Mouse (Mus musculus) forebrain, embryonic 10.5 days (tissue): Measurements from ENCODE around the gene Trappc2l. TPM values are rescaled to one million over a fixed set of nuclear protein-coding genes. Genes with fewer than 3 reads are reported as not detected.

Experiments
- DNase-seq: peaks from one replicate; pipeline ENCODE4 v3.0.0-alpha.2; 2017; ENCODE audit warnings: low spot score; ENCODE audit errors: extremely low spot score
- H3K27ac ChIP-seq: fragments of 300-500 bp; sonication (generic); 2 replicates; pipeline ENCODE4 v1.5.1; 2016; ENCODE audit warnings: mild to moderate bottlenecking
- H3K27me3 ChIP-seq: fragments of 300-500 bp; sonication (generic); 2 replicates; pipeline ENCODE4 v1.6.1; 2016; ENCODE audit warnings: mild to moderate bottlenecking; ENCODE audit not compliant: poor library complexity, severe bottlenecking
- H3K36me3 ChIP-seq: fragments of 300-500 bp; sonication (generic); replicated peaks from 2 replicates; pipeline ENCODE4 v1.6.1; 2016; ENCODE audit warnings: mild to moderate bottlenecking, moderate library complexity
- H3K4me1 ChIP-seq: fragments of 300-500 bp; sonication (generic); 2 replicates; pipeline ENCODE4 v1.6.1; 2016
- H3K4me3 ChIP-seq: fragments of 300-500 bp; sonication (generic); 2 replicates; pipeline ENCODE4 v1.5.1; 2016; ENCODE audit warnings: mild to moderate bottlenecking, moderate library complexity
- H3K9me3 ChIP-seq: fragments of 300-500 bp; sonication (generic); 2 replicates; pipeline ENCODE4 v1.6.1; 2016; ENCODE audit warnings: mild to moderate bottlenecking, moderate library complexity
- WGBS: fragments of 180-500 bp; shearing (Covaris S2); methylation state at CpG from one replicate; pipeline ENCODE4 v1.1.7; 2016; 5-methylcytosine and 5-hydroxymethylcytosine counted together
- polyA plus RNA-seq: library from polyadenylated mRNA; unstranded; fragments of >200 nt; fragmentation: Nextera tagmentation; extraction: Ambion mirVana; gene quantifications from 2 replicates; pipeline ENCODE4 v1.2.1, GENCODE M21; 2016

Trappc2l gene
- polyA plus RNA-seq, 1 experiment from 2014 or later = 44.1 TPM

DNA sequence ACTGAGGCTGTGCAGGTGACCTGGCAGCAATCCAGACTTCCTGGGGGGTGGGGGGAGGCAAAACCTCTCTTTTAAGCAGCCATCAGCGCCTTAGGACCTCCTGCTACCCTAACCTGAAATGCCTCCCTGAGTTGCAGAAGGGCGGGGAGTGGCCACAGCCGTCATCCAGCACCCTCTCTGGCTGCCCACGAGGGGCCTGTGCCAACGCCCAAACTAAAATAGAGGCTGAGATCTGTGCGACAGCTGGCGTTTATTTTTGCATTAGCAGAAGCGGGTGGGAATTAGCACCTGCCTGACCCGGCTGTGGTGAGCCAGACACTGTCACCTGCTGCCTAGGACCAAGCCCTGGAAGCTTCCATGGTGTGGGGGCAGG, 25.3 kb downstream of the Trappc2l start:
- peaks cover 34% of the 10 kb centered on the region for H3K4me1 ChIP-seq
- no peaks in the 10 kb centered on the region for H3K9me3 ChIP-seq
- H3K27me3 ChIP-seq = no peaks in the 10 kb centered on the region
- 85% methylated on average over 9 of the region's 9 CpGs for WGBS
- 0 out of 2 replicates have a peak, but pooled peaks cover 8% of the 10 kb centered on the region for H3K36me3 ChIP-seq
- H3K4me3 ChIP-seq = no peak overlapping the region
- no peak for DNase-seq
- no peak overlapping the region for H3K27ac ChIP-seq

- no peak for DNase-seq
- Histone ChIP-seq H3K4me3 (no peak overlapping the region), H3K27ac (no peak overlapping the region), H3K9me3 (no peaks in the 10 kb centered on the region), H3K36me3 (0 out of 2 replicates have a peak, but pooled peaks cover 8% of the 10 kb centered on the region), H3K4me1 (peaks cover 35% of the 10 kb centered on the region), H3K27me3 (no peaks in the 10 kb centered on the region)
- WGBS = 91% methylated on average over 9 of the region's 9 CpGs
Observed at GRCm38 (mm10) chr8:122637230-122637629, 25.8 kb downstream of the Trappc2l start.

DNA sequence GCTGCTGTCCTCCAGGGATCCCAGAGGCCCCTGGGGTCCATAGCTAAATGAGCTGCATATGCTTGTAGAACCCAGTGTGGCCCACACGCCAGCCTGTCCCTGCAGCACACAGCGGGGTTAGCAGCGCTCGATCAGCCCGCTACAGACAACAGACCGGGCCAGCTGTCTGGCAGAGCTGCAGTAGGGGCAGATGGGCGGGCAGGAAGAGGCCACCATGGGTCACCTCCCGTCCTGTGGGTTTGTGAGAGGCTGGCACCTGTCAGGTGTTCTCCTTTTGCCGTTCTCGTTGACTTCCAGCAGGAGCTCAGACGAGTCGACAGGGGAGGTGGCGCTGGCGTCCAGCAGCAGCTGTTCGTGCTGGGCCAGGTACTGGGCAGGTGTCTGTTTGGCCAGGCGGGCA, 27.2 kb downstream of the Trappc2l start:
- Histone ChIP-seq H3K4me1 (peaks cover 35% of the 10 kb centered on the region), H3K27ac (no peak overlapping the region), H3K36me3 (0 out of 2 replicates have a peak, but pooled peaks cover 8% of the 10 kb centered on the region), H3K27me3 (no peaks in the 10 kb centered on the region), H3K4me3 (no peak overlapping the region), H3K9me3 (no peaks in the 10 kb centered on the region)
- DNase-seq = no peak
- WGBS = 88% methylated on average over 16 of the region's 16 CpGs

- Histone ChIP-seq H3K4me1 (peaks cover 35% of the 10 kb centered on the region), H3K9me3 (no peaks in the 10 kb centered on the region), H3K27me3 (no peaks in the 10 kb centered on the region), H3K27ac (peak overlapping the region; percentile 53), H3K36me3 (0 out of 2 replicates have a peak, but pooled peaks cover 3% of the 10 kb centered on the region), H3K4me3 (no peak overlapping the region)
- 62% methylated on average over 16 of the region's 16 CpGs for WGBS
- no peak for DNase-seq
Observed at GRCm38 (mm10) chr8:122639521-122640248, 28.2 kb downstream of the Trappc2l start.

GRCm38 (mm10) chr8:122640825-122641224, 29.4 kb downstream of the Trappc2l start:
- H3K9me3 ChIP-seq = no peaks in the 10 kb centered on the region
- WGBS = 92% methylated on average over 4 of the region's 4 CpGs
- H3K4me1 ChIP-seq = peaks cover 33% of the 10 kb centered on the region
- no peaks in the 10 kb centered on the region for H3K27me3 ChIP-seq
- no peak overlapping the region for H3K27ac ChIP-seq
- no peaks in the 10 kb centered on the region for H3K36me3 ChIP-seq
- H3K4me3 ChIP-seq = no peak overlapping the region
- no peak for DNase-seq

DNA sequence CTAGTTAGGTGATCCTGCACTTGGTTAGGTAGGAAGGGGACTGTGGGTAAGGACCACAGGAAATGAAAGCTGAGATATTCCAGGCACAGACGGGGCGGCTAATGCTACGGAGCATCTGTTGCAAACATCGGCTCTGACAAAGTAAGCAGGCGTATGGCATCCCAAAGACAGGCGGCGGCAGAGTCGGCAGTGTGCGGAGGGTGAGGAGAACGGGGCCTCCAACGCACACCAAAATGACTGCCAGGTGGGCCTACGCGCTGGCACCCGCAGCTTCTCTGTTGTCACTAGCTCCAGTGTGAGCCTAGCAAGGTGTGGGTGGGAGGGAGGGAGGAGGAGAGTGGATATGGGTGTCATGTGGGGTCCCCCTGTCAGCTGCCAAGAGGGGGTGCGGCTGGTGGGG, 30.0 kb downstream of the Trappc2l start:
- no peak for DNase-seq
- WGBS = 84% methylated on average over 15 of the region's 15 CpGs
- H3K4me1 ChIP-seq = peaks cover 28% of the 10 kb centered on the region

GRCm38 (mm10) chr8:122642071-122642470, 30.6 kb downstream of the Trappc2l start:
- no peak overlapping the region for H3K27ac ChIP-seq
- 78% methylated on average over 9 of the region's 9 CpGs for WGBS
- H3K36me3 ChIP-seq = no peaks in the 10 kb centered on the region
- no peaks in the 10 kb centered on the region for H3K27me3 ChIP-seq
- H3K9me3 ChIP-seq = no peaks in the 10 kb centered on the region
- no peak for DNase-seq
- H3K4me1 ChIP-seq = peaks cover 28% of the 10 kb centered on the region
- no peak overlapping the region for H3K4me3 ChIP-seq

More for the DNA sequence above, 30.0 kb downstream of the Trappc2l start:
- H3K27me3 ChIP-seq = no peaks in the 10 kb centered on the region
- no peak overlapping the region for H3K27ac ChIP-seq
- no peaks in the 10 kb centered on the region for H3K9me3 ChIP-seq
- H3K4me3 ChIP-seq = no peak overlapping the region
- no peaks in the 10 kb centered on the region for H3K36me3 ChIP-seq

GRCm38 (mm10) chr8:122644175-122644954, 32.9 kb downstream of the Trappc2l start:
- WGBS = 78% methylated on average over 6 of the region's 6 CpGs
- no peak for DNase-seq
- Histone ChIP-seq H3K9me3 (no peaks in the 10 kb centered on the region), H3K4me1 (peaks cover 30% of the 10 kb centered on the region), H3K4me3 (no peak overlapping the region), H3K36me3 (peaks cover 2% of the 10 kb centered on the region; the same call in 1 of the 2 replicates), H3K27ac (no peak overlapping the region), H3K27me3 (no peaks in the 10 kb centered on the region)

- 92% methylated on average over 16 of the region's 16 CpGs for WGBS
- H3K9me3 ChIP-seq = no peaks in the 10 kb centered on the region
- H3K36me3 ChIP-seq = peaks cover 2% of the 10 kb centered on the region; the same call in 1 of the 2 replicates
- no peak for DNase-seq
- peaks cover 28% of the 10 kb centered on the region for H3K4me1 ChIP-seq
- no peak overlapping the region for H3K4me3 ChIP-seq
- H3K27ac ChIP-seq = no peak overlapping the region
- H3K27me3 ChIP-seq = no peaks in the 10 kb centered on the region
Observed at GRCm38 (mm10) chr8:122646337-122646736, 34.9 kb downstream of the Trappc2l start.

DNA sequence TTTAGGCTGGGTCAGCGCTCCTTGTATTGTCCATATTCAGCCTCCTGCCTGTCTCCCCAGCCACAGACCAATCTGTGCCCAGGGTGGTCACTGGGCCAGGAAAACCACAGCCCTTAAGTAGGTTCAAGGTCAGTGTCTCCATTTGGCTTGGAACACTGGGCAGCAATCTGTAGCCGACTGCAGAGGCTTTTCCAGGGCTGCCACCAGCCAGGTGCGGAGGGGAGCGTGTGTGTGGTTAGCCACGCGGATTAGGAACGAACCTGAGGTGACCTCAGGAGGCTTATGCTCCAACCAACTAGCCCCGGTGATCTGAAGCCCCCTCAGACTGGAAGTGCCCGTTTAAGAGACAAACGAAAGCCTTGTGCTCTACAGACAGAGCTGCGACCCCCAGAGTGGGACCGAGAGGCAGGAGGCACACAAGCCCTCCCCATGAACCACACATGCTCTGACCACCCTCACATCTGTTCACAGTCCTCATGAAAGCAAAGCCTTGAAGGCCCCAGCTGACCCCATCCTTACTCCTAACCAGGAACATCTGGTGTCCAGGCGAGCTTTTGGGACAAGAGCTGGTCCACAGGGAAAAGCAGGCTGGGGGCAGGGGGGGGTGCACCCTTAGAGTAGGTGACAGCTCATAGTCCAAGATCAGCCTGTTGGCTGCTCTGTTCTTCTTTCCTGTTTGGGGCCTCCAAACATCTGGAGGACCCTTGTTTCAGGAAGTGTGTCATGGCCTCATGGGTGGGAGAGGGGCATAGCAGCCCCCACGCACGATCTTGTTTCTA, 36.9 kb downstream of the Trappc2l start:
- Histone ChIP-seq H3K9me3 (no peaks in the 10 kb centered on the region), H3K27me3 (no peaks in the 10 kb centered on the region), H3K36me3 (peaks cover 2% of the 10 kb centered on the region; the same call in 1 of the 2 replicates), H3K27ac (peak overlapping the region; percentile 16; the same call in 1 of the 2 replicates), H3K4me1 (peaks cover 39% of the 10 kb centered on the region), H3K4me3 (no peak overlapping the region)
- WGBS = 68% methylated on average over 15 of the region's 15 CpGs
- DNase-seq = no peak

GRCm38 (mm10) chr8:122651326-122651921, 40.0 kb downstream of the Trappc2l start:
- H3K4me3 ChIP-seq = no peak overlapping the region
- H3K27ac ChIP-seq = 0 out of 2 replicates have a peak overlapping the region, but pooled peaks have one; percentile 25
- peaks cover 2% of the 10 kb centered on the region; the same call in 1 of the 2 replicates for H3K36me3 ChIP-seq
- WGBS = 91% methylated on average over 16 of the region's 16 CpGs
- peaks cover 48% of the 10 kb centered on the region for H3K4me1 ChIP-seq
- no peak for DNase-seq
- H3K9me3 ChIP-seq = no peaks in the 10 kb centered on the region
- no peaks in the 10 kb centered on the region for H3K27me3 ChIP-seq

GRCm38 (mm10) chr8:122652643-122653042, 41.2 kb downstream of the Trappc2l start:
- Histone ChIP-seq H3K4me3 (no peak overlapping the region), H3K27ac (no peak overlapping the region), H3K9me3 (no peaks in the 10 kb centered on the region), H3K4me1 (peaks cover 55% of the 10 kb centered on the region), H3K27me3 (no peaks in the 10 kb centered on the region), H3K36me3 (peaks cover 2% of the 10 kb centered on the region; the same call in 1 of the 2 replicates)
- no peak for DNase-seq
- 76% methylated on average over 6 of the region's 6 CpGs for WGBS
